Mouse (Mus musculus): ENCODE data around the gene S100a10. TPM values are rescaled to one million over a fixed set of nuclear protein-coding genes. Genes with fewer than 3 reads are reported as not detected.
"Not testable (repeated sequence)": the region's sequence is repeated elsewhere in the genome, so short reads cannot be mapped to it uniquely, and the experiment has no call there.

The S100a10 gene
- total RNA-seq, 2 experiments from 2014 or later: 29.0 to 61.7 TPM

DNA sequence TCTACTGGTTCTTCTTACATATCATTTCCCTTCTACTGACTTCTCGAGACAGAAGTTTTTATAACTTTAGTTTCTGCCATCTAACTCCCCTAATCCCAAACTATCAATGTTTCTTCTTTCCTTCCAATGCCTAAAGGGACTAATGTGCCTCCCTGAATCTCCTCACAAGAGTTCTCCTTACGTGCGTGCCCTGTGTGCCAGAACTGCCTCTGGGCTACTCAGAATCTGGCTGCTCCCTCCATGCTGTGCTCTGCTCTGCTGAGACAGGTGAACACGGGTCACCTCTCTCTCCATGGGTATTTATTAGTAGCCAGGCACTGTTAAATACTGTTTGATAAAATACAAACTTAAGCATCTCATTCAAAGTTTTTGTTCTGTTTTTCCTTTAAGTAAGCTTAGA lies 38.1 kb downstream of the S100a10 start:
- Histone ChIP-seq H3K27ac (no peak overlapping the region), H3K4me3 (no peak overlapping the region)
- no peak for TF ChIP-seq CTCF (IDR thresholded peaks at IDR 0.05)
- intact Hi-C loops (cut with DNase I): loop anchor here (1.0 kb wide), 1 partner anchor 46 kb away; no protein-coding TSS in a partner anchor
- no peak for DNase-seq

DNA sequence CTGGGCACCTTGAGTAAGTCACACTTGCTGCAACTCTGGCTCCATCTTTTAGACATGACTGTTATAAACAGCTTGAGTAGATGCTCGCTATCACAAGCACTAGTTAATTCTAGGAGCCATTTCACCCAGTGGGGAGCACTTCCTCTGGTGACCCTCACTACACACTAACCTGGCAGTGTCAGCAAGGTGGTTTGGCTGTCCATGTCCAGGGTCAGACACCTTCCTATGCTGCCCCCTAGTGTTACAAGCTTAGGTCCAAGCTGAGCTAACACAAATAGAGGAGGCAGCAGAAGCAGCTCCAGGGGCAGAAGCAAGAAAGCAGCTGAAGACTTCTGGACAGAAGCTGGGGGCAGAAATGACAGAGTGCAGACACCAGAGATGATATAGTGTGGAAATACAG lies 38.6 kb downstream of the S100a10 start:
- intact Hi-C loops (cut with DNase I): loop anchor here (1.0 kb wide), 1 partner anchor 46 kb away; no protein-coding TSS in a partner anchor
- DNase-seq: peak; percentile 63
- H3K27ac ChIP-seq: no peak overlapping the region
- peak; percentile 80 for TF ChIP-seq CTCF (IDR thresholded peaks at IDR 0.05)
- H3K4me3 ChIP-seq: no peak overlapping the region

DNA sequence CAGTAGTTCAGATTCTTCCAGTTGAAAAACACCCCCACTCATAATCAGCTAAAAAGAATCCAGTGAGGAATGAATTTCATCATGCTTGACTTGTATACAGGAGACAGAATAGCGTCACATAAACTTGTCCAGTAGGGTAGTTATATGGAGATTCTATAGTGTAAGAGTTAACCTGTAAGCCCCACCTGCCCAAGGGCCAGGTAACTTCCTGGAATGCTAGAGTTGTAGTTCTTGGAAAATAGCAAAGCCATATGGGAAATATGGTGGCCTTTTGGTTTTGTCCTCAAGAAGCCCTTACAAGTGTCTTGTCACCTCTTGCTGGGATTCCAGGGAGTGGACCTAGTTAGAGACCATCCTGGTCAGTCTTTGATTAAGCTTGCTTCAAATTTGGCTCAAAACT lies 41.8 kb downstream of the S100a10 start:
- no peak for TF ChIP-seq CTCF (IDR thresholded peaks at IDR 0.05)
- intact Hi-C loops (cut with DNase I): no loop called here
- H3K4me3 ChIP-seq: no peak overlapping the region
- peak overlapping the region; percentile 80 for H3K27ac ChIP-seq
- DNase-seq: no peak

DNA sequence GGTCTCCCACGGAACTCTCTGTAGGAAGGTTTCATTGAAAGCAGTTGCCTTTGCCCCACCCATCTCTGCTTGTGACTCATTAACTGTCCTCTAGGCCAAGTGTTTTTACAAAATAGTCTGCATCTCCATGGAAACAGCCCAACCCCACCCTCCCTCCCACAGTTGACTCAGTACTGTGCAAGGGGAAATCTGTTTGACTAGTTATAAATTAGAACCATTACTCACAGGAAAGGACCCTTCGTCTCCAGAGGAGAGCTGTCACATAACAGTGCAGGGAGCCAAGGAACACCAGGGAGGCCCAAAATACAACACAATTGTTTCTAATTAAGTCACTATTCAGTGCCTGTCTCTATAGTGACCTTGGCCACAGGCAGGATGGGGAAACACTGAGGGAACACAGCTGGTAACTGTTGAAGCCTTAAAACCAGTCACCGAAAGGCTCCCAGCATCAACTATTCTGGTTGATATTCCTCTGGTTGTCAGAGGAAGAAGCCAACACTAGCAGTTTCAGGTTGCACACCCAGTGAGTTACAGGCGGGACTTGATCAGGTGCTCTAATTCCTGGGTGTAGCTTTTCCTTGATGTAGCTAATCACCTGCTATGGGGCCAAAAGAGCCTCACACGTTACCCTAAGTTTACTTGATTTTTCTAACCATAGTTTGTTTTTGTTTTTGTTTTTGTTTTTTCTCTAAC lies 42.5 kb downstream of the S100a10 start:
- intact Hi-C loops (cut with DNase I): no loop called here
- TF ChIP-seq CTCF (IDR thresholded peaks at IDR 0.05): no peak
- Histone ChIP-seq H3K27ac (peak overlapping the region; percentile 80), H3K4me3 (no peak overlapping the region)
- DNase-seq: peak; percentile 57

DNA sequence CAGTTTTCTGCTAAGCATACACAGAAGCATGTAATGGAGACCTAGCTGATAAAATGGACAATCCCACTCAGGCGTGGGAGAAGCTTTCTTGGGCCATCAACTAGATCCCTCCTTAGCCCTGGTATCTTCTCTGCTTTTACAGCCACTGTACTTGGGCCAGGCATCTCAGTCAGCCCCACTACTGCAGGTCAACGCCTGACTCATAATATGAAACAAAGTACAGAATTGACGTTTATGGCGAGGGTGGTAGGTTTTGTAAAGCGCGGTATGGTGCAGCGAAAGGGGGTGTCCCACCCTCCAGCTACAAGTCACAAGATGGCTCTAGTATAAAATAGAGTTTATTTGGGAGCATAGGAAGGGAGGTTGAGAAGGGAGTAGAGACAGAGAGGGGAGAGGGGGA lies 43.1 kb downstream of the S100a10 start:
- intact Hi-C loops (cut with DNase I): no loop called here
- no peak for DNase-seq
- peak overlapping the region; percentile 80 for H3K27ac ChIP-seq
- TF ChIP-seq CTCF (IDR thresholded peaks at IDR 0.05): no peak
- no peak overlapping the region for H3K4me3 ChIP-seq

DNA sequence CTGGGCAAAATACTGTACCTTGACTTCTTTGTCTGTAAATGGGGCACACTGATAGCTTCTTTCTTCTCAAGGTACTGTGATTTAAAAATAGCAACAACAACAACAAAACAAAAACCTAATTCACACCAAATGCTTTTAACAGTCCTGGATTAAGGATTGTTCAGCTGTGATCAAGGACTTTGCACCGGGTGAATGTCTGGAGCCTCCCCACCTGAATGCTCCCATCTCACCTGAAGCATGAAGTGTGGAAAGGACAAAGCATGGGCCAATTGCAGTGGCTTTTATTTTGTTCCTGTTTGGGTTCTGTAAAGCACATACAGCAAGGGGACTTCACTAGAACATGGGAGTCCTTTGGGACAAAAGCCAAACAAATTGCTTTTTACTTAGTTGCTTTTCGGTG lies 45.3 kb downstream of the S100a10 start:
- no peak for TF ChIP-seq CTCF (IDR thresholded peaks at IDR 0.05)
- intact Hi-C loops (cut with DNase I): no loop called here
- H3K27ac ChIP-seq: no peak overlapping the region

GRCm38 (mm10) chr3:93601903-93602302 lies 47.0 kb downstream of the S100a10 start:
- no peak for DNase-seq
- no peak for TF ChIP-seq CTCF (IDR thresholded peaks at IDR 0.05)
- Histone ChIP-seq H3K4me3 (no peak overlapping the region), H3K27ac (no peak overlapping the region)
- intact Hi-C loops (cut with DNase I): no loop called here

More for the DNA sequence above, 45.3 kb downstream of the S100a10 start:
- no peak for DNase-seq
- no peak overlapping the region for H3K4me3 ChIP-seq

DNA sequence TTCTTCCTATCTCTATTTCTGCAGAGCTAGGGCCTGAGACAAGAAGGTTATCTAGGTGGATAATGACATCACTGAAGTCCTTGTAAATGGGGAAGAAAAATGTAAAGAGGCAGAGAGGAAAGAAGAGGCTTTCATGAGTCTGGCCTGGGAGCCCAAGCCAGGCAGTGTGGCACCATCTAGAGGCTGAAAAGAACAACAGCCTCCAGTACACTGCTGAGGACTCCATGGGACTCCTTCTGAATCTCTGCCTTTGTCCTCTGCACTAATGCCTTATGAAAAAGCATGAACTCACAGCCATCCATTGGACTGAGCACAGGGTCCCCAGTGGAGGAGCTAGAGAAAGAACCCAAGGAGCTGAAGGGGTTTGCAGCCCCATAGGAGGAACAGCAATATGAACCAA lies 54.1 kb downstream of the S100a10 start:
- H3K27ac ChIP-seq; intact Hi-C loops (cut with DNase I); H3K4me3 ChIP-seq: not testable (repeated sequence)
- TF ChIP-seq CTCF (IDR thresholded peaks at IDR 0.05): peak; percentile 65
- DNase-seq: peak; percentile 31

Other genes starting within 250 kb of the S100a10 start
- gene Hrnr, start 235.3 kb upstream of the S100a10 start, total RNA-seq (2021): not detected
- gene Rptn, start 161.4 kb upstream of the S100a10 start, total RNA-seq (2021): not detected
- gene Tchh, start 112.8 kb upstream of the S100a10 start, total RNA-seq (2021): not detected
- gene Tchhl1, start 86.3 kb upstream of the S100a10 start, total RNA-seq (2021): not detected
- 10 to 100 TPM; 27.0 to 48.3 TPM for gene S100a11, start 34.6 kb upstream of the S100a10 start, total RNA-seq (2021)
- not detected for gene Tdpoz2, start 97.6 kb downstream of the S100a10 start, total RNA-seq (2021)
- gene Tdpoz1, start 121.2 kb downstream of the S100a10 start, total RNA-seq (2021): not detected
- not detected for gene Gm37596, start 138.0 kb downstream of the S100a10 start, total RNA-seq (2021)
- gene Gm5773, start 217.9 kb downstream of the S100a10 start, total RNA-seq (2021): not detected
- gene Tdpoz4, start 241.3 kb downstream of the S100a10 start, total RNA-seq (2021): not detected